In the genomic region with DNA sequence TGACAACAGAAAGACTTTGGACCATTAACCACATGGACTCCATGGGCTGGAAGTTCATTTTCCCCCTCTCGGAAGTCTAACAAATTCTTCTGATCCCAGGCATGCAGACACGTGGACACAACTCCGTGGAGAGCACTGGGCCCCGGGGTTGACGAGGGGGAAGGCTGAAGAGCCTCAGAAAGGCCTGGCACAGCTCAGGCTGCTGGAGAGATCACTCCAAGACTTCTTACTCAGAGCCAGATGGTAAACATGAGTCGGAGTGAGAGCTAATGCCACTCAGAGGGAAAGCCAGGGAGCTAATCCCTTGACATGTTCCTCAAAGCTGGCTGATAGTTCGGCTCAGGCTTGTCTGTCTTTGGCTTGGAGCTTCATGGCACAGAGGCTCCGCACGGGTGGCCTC, we compare ENCODE assay signal across 10 mouse cellular contexts. TPM values are rescaled to one million over a fixed set of nuclear protein-coding genes. Genes with fewer than 3 reads are reported as not detected.
A peak's percentile ranks its signal among the peaks of the same experiment; 100 is the strongest.
DNase-seq lines count a peak whose midpoint lies in the region; ATAC-seq lines count a peak whose summit lies in the region.
"Had no signal": no experiment of that assay in that cellular context is flagged by ENCODE, and none has a peak within 500 bp of the region (broad histone marks: within the 10 kb centered on the region; RNA-seq: fewer than 3 reads in every experiment).

No protein-coding gene starts in this region.

- peaks cover 31% of the 10 kb centered on the region for H3K4me1 ChIP-seq in heart, embryonic 13.5 days
- peaks cover 14% of the 10 kb centered on the region for H3K4me1 ChIP-seq in hindbrain, embryonic 14.5 days (replicated peaks; ENCODE audit: control insufficient read depth, insufficient read depth, low read length)
- peaks cover 19% of the 10 kb centered on the region for H3K4me1 ChIP-seq in midbrain, embryonic 15.5 days

- 22% methylated on average over 9 of the region's 9 CpGs for WGBS in heart, embryonic 13.5 days
- 55% methylated on average over 9 of the region's 9 CpGs for WGBS in hindbrain, embryonic 14.5 days
- WGBS in midbrain, embryonic 15.5 days, result 23% methylated on average over 9 of the region's 9 CpGs

- no peak overlapping the region for H3K9ac ChIP-seq in heart, embryonic 13.5 days
- no peak overlapping the region for H3K9ac ChIP-seq in hindbrain, embryonic 14.5 days
- no peak overlapping the region for H3K9ac ChIP-seq in midbrain, embryonic 15.5 days

- peaks cover 11% of the 10 kb centered on the region for H3K36me3 ChIP-seq in heart, embryonic 13.5 days
- H3K36me3 ChIP-seq in hindbrain, embryonic 14.5 days (replicated peaks; ENCODE audit: control insufficient read depth, insufficient read depth), result no peaks in the 10 kb centered on the region
- no peaks in the 10 kb centered on the region for H3K36me3 ChIP-seq in midbrain, embryonic 15.5 days (replicated peaks)

- H3K4me3 ChIP-seq in heart, embryonic 13.5 days, result no peak overlapping the region
- no peak overlapping the region for H3K4me3 ChIP-seq in hindbrain, embryonic 14.5 days (replicated peaks; ENCODE audit: low read length)
- no peak overlapping the region for H3K4me3 ChIP-seq in midbrain, embryonic 15.5 days

- H3K27ac ChIP-seq in heart, embryonic 13.5 days (replicated peaks), result peak overlapping the region; percentile 67
- peak overlapping the region; percentile 48; the same call in 1 of the 2 replicates for H3K27ac ChIP-seq in hindbrain, embryonic 14.5 days
- H3K27ac ChIP-seq in midbrain, embryonic 15.5 days, result peak overlapping the region; percentile 54

- H3K9me3 ChIP-seq in heart, embryonic 13.5 days, result peaks cover 5% of the 10 kb centered on the region; the same call in 1 of the 2 replicates
- H3K9me3 ChIP-seq in hindbrain, embryonic 14.5 days (ENCODE audit: control insufficient read depth, low read length), result no peaks in the 10 kb centered on the region
- H3K9me3 ChIP-seq in midbrain, embryonic 15.5 days, result no peaks in the 10 kb centered on the region

- H3K27me3 ChIP-seq in heart, embryonic 13.5 days (replicated peaks), result peaks cover 16% of the 10 kb centered on the region
- no peaks in the 10 kb centered on the region for H3K27me3 ChIP-seq in hindbrain, embryonic 14.5 days (ENCODE audit: control insufficient read depth, insufficient read depth, low read length)
- no peaks in the 10 kb centered on the region for H3K27me3 ChIP-seq in midbrain, embryonic 15.5 days (replicated peaks)

- peak overlapping the region; percentile 56 for H3K4me2 ChIP-seq in heart, embryonic 13.5 days
- H3K4me2 ChIP-seq in hindbrain, embryonic 14.5 days (replicated peaks), result no peak overlapping the region
- H3K4me2 ChIP-seq in midbrain, embryonic 15.5 days, result peak overlapping the region; percentile 30; the same call in 1 of the 2 replicates

- no peak for ATAC-seq in heart, embryonic 13.5 days (ENCODE audit: extremely low read depth, insufficient number of reproducible peaks, low FRiP score, low TSS enrichment)
- no peak for ATAC-seq in hindbrain, embryonic 14.5 days (ENCODE audit: low FRiP score)
- no peak for ATAC-seq in midbrain, embryonic 15.5 days (replicated peaks)

- DNase-seq in heart, adult 9 months (ENCODE audit: low spot score in 2 of 2), result no peak
- DNase-seq in NIH3T3 (ENCODE audit: low read depth), result peak; percentile 87
- no peak for DNase-seq in hindbrain, embryonic 14.5 days (ENCODE audit: low spot score)
- no peak for DNase-seq in adrenal gland, postnatal 14 days
- no peak for DNase-seq in embryo, embryonic 10.5 days (ENCODE audit: low spot score)
- no peak for DNase-seq in thymus, postnatal 36 days
- DNase-seq: layer of hippocampus, adult 9-11 months had no signal

RNA-seq across cellular contexts. Expression of gene Aqp6, which starts 14.0 kb away (rescaled TPM):
- polyA plus RNA-seq in heart, embryonic 13.5 days (2015; fragmentation: Nextera tagmentation; extraction: Ambion mirVana), result not detected in 2 replicates
- polyA plus RNA-seq in hindbrain, embryonic 14.5 days (2014; fragmentation: Nextera tagmentation; extraction: Ambion mirVana), result 0.77 and 1.2 TPM in 2 replicates
- 0.41 and 0.49 TPM in 2 replicates for polyA plus RNA-seq in midbrain, embryonic 15.5 days (2015; fragmentation: Nextera tagmentation; extraction: Ambion mirVana)
- total RNA-seq in adrenal gland, postnatal 14 days (2021), result not detected in 2 replicates
- total RNA-seq: gastrocnemius, adult 18-20 months had no signal

RNA-seq across cellular contexts. Expression of gene Aqp5, which starts 24.7 kb away (rescaled TPM):
- polyA plus RNA-seq in heart, embryonic 13.5 days (2015; fragmentation: Nextera tagmentation; extraction: Ambion mirVana), result 0.43 and 0.67 TPM in 2 replicates
- polyA plus RNA-seq in hindbrain, embryonic 14.5 days (2014; fragmentation: Nextera tagmentation; extraction: Ambion mirVana), result 0.42 and 1.4 TPM in 2 replicates
- polyA plus RNA-seq in midbrain, embryonic 15.5 days (2015; fragmentation: Nextera tagmentation; extraction: Ambion mirVana), result 1.3 and 1.4 TPM in 2 replicates
- 2.1 and 2.3 TPM in 2 replicates for total RNA-seq in adrenal gland, postnatal 14 days (2021)

RNA-seq across cellular contexts. Expression of gene Racgap1, which starts 36.2 kb away (rescaled TPM):
- polyA plus RNA-seq in heart, embryonic 13.5 days (2015; fragmentation: Nextera tagmentation; extraction: Ambion mirVana), result 119 and 125 TPM in 2 replicates
- 44.9 and 51.3 TPM in 2 replicates for polyA plus RNA-seq in hindbrain, embryonic 14.5 days (2014; fragmentation: Nextera tagmentation; extraction: Ambion mirVana)
- 49.0 and 56.9 TPM in 2 replicates for polyA plus RNA-seq in midbrain, embryonic 15.5 days (2015; fragmentation: Nextera tagmentation; extraction: Ambion mirVana)
- total RNA-seq in adrenal gland, postnatal 14 days (2021), result 25.3 and 28.5 TPM in 2 replicates

RNA-seq across cellular contexts. Expression of gene Aqp2, which starts 36.4 kb away (rescaled TPM):
- not detected in 2 replicates for polyA plus RNA-seq in heart, embryonic 13.5 days (2015; fragmentation: Nextera tagmentation; extraction: Ambion mirVana)
- not detected in 2 replicates for polyA plus RNA-seq in hindbrain, embryonic 14.5 days (2014; fragmentation: Nextera tagmentation; extraction: Ambion mirVana)
- polyA plus RNA-seq in midbrain, embryonic 15.5 days (2015; fragmentation: Nextera tagmentation; extraction: Ambion mirVana), result not detected in 2 replicates
- total RNA-seq in adrenal gland, postnatal 14 days (2021), result 1.4 and 1.7 TPM in 2 replicates
- total RNA-seq: gastrocnemius, adult 18-20 months had no signal

RNA-seq across cellular contexts. Expression of gene Asic1, which starts 54.9 kb away (rescaled TPM):
- polyA plus RNA-seq in heart, embryonic 13.5 days (2015; fragmentation: Nextera tagmentation; extraction: Ambion mirVana), result 1.6 and 1.8 TPM in 2 replicates
- polyA plus RNA-seq in hindbrain, embryonic 14.5 days (2014; fragmentation: Nextera tagmentation; extraction: Ambion mirVana), result 49.7 and 51.7 TPM in 2 replicates
- 64.0 and 65.9 TPM in 2 replicates for polyA plus RNA-seq in midbrain, embryonic 15.5 days (2015; fragmentation: Nextera tagmentation; extraction: Ambion mirVana)
- total RNA-seq in adrenal gland, postnatal 14 days (2021), result 0.70 and 0.75 TPM in 2 replicates
